Mouse (Mus musculus) T-cell, adult 2 months (primary cell): ENCODE results near the gene Runx3.

ENCODE experiments used
- DNase-seq: peaks from one replicate; pipeline ENCODE4 v3.0.0; 2022; ENCODE audit warnings: low spot score

Runx3 gene

GRCm38 (mm10) chr4:135151111-135151987, 30.9 kb downstream of the Runx3 start:
- DNase-seq = no peak

- peak; percentile 51 for DNase-seq
Observed at GRCm38 (mm10) chr4:135151988-135152594, 31.6 kb downstream of the Runx3 start.

DNA sequence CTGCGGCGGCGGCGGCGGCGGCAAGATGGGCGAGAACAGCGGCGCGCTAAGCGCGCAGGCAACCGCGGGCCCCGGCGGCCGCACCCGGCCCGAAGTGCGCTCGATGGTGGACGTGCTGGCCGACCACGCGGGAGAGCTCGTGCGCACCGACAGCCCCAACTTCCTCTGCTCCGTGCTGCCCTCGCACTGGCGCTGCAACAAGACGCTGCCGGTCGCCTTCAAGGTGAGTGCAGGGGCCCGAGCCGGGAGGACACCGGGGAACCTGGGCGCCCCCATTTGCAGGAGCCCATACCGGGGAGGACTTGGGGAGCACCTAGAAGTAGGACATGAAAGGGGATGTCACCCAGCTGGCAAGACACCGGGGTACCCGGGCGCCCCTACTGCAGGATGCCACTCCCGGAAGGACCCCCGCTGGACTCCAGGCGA, 32.4 kb downstream of the Runx3 start:
- DNase-seq = peak; percentile 51

DNA sequence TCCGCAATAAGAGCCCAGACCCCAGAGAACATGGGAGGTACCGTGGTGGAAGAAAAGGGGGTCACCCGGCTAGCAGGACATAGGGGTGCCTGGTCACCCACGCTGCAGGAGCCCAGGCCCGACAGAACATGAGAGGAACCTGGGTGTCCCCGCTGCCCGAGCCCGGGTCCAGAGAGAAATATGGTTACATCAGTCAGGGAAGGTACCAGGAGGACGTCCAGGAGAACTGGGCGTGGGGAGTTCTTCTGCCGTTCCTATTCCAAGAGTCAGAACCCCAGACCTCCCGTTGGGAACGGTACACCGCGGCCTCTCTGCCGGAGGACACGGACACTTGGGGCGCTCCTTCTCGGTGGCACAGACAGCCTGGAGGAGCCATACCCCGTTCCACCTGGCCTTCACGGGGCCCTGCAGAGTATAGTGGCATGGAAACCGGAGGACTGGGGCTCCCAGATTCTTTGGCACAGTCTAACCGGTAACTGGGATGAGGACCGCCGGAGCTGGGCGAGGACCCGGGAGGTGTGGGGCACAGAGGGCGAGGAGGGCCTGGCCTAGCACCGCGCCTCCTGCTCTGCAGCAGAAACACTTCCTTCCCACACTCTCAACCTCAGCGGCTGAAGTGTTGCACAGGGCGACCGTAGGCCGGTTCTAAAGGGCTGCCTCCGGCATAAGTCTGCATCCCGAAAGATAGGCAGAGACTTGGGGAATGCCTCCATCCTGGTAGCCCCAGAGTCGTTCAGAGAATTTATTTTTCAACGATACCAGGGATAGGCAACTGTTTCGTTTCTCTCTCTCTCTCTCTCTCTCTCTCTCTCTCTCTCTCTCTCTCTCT, 33.0 kb downstream of the Runx3 start:
- DNase-seq = peak; percentile 59

DNA sequence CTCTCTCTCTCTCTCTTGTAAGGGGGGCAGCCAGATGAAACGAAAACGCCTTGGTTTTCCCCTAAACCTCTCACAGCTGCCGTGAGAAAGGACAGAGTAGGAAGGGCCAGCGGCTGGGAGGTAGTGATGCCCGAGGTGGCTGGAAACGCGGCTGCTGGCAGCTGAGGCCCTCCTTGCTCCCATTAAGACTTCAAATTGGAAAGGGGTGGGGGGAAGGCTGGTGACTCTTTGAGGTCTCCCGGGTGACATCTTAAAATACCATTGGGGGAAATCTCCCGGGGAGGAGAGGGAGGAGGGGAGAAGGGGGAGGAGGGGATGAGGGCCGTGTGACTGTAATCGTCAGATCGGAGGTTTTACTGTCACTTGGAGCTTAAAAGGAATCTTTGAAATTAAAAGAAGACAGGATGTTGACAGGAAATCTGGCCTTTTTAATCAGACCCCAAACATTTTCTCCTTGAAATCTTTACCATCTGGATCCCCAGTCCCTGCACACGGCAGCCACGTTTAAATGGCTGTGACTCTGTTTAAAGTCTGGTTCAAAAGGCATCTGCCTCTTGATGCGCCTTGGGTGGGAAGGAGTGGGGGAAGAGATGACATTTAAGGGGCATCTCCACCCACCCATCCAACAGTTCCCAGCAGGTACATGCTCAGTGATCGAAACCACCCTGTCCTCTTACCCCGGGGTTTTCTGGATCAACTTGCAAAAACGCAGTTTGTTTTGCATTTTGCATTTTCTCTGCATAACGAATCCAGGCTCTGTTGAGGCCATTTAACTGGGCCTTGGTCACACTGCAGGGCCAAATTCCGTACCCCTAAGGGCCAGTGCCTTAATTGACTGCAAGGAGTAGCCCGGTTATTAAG, 33.9 kb downstream of the Runx3 start:
- DNase-seq = peak; percentile 62

- DNase-seq = peak; percentile 65
Observed at GRCm38 (mm10) chr4:135155106-135155800, 34.8 kb downstream of the Runx3 start.

DNA sequence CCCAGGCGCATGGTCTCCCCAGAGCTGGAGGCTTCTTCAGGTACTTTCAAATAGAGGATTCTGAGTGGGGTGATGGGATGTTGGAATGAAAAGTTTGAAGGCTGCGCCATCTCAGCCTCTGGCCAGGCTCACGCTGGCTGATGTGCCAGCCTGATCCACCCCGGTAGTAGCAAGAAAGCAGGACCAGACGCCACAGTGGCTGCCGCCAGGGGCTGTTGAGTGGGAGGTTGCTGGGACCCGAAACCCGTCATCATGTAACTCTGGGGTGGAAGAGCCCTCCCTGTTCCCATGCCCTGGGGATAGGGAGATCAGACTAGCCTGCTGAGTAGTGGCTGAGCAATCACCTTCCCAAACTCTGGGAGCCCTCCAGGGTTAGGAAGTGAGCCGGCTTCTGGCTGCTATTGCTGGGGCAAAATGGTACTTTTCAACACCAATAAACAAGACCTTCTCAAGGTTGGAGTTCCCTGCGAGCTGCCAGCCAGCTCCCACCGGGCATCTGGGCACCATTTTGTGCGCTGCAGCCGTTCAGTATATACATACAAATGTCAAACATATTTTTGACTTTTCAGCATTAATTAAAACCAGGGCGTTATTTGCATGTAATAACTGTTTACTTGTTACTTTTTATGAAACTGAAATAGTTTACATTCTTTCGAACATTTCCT, 35.5 kb downstream of the Runx3 start:
- no peak for DNase-seq

DNA sequence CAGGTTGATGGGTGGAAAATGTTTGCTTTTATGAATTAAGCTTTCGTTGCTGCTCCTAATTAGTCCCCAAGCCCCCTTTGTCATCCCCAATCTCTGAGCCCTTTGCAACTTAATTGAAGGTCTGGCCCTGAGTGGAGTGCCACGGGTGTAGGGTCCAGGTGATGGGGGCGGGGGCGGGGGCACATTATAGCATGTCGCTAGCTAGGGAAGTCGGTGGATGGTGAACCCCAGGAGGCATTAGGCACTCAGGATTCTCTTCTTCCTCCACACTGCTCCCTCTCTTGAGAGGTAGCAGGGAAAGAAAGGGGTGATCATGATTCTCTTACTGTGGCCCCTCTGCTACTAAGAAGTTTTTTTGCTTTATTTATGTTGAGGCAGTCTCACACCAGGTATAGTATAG, 36.1 kb downstream of the Runx3 start:
- DNase-seq = no peak

DNA sequence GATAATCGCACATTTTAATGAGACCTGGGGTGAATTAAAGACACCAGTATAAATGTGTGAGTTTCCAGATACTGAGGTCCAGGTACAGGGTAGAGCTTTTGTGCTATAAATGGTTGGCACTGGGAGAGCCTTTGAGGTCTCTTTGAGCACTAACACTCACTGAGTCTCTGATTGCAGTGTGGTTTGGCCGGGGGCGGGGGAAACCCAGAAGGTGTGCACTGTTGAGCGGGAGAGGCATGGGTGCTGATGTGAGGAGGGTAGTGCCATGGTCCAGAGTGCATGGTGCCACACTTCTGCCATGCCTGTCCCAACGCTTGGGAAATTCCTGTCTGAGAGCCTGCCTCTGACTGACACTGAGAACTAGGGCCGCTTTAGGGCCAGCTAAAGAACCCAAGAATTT, 36.9 kb downstream of the Runx3 start:
- DNase-seq = peak; percentile 70

- no peak for DNase-seq
Observed at GRCm38 (mm10) chr4:135158724-135159409, 38.4 kb downstream of the Runx3 start.

DNA sequence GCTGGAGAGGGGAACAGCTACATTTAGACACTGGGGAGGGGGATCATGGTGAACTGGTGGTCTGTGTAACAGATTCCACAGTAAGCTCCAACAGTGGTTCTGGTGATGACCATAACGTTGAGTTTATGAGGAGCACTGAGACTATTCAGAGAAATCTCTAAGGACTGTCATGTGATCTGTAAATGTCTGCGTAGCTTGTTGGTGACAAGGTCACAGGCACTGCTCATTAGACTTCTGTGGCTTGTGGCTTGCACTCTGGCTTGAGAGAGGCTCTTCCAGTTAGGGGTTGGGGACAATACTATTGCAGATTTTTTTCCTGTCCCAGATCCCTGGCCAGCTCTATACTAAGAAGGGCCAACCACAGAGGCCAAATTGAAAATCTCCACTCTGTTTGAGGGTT, 39.2 kb downstream of the Runx3 start:
- no peak for DNase-seq

DNA sequence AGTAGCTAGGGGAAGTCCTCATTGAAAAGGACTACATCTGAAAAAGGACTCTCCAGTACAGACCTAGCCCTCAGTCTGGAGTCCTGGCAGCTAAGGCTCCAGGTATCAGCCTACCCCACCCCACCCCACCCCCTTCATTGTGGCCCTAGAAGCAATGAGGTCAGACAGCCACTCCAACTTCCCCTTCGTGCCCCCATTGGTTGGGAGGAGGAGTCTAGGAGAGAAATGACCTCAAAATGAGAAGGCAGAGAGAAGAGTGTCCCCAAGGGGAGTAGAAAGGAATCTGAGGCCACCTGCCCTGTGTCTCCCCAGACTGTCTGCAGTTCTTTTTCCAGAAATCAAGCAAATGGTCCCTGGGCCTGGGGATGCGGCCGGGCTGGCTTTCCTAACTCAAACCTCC, 39.7 kb downstream of the Runx3 start:
- DNase-seq = no peak

DNA sequence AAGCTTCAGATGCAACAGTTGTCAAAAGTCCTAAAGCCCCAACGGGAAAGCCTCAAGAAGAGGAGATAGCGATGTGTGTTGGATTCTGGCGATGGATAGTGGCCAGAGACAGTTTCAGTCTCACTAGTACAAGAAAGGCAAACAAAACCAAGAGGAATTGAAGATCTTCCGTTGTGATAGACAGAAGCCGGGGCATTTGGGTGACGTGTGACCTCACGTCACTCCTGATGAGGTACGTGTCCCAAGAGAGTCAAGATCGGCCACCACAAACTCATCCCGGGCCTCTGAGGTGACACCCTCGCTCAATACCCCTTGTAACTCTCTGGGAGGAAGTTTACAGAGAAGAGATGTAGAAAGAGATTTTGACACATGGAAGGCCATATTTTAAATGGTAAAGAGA, 41.0 kb downstream of the Runx3 start:
- DNase-seq = no peak

- no peak for DNase-seq
Observed at GRCm38 (mm10) chr4:135165761-135166160, 45.3 kb downstream of the Runx3 start.

DNA sequence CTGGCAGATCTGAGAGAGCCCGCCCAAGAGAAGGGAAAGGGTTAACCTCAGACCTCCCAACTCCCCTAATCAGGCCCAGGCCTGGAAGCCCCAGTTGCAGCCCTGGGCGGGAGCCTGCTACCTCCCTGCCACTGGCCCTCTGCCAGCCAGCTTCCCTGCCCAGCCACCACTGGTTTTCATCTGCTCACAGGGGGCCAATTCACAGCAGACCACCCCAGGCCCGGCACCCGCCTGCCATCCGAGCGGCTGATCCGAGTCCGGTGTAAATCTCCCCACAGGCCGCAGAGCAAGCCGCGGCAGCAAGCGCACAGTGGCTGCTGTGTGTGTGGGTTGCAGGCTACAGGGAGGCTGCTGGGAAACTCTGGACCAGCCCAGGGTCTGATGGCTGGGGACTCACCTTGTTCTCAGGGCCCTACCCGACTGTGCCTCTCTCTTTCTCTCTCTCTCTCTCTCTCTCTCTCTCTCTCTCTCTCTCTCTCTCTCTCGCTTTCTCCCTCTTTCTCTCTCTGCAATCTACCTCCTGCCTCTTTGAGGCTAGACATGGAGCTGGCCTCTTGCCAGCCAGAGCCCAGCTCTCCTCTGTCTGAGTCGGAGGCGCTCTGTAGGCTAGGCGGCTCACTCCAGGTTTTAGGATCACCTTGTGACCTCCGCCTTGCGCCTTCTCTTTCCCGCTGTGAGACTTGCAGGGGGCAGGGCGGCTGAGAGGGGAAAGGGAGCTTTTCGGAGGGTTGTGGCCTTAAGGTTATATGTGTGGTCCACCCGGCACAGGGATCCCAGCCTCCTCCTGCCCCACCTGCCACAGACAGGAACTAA, 46.2 kb downstream of the Runx3 start:
- no peak for DNase-seq

DNA sequence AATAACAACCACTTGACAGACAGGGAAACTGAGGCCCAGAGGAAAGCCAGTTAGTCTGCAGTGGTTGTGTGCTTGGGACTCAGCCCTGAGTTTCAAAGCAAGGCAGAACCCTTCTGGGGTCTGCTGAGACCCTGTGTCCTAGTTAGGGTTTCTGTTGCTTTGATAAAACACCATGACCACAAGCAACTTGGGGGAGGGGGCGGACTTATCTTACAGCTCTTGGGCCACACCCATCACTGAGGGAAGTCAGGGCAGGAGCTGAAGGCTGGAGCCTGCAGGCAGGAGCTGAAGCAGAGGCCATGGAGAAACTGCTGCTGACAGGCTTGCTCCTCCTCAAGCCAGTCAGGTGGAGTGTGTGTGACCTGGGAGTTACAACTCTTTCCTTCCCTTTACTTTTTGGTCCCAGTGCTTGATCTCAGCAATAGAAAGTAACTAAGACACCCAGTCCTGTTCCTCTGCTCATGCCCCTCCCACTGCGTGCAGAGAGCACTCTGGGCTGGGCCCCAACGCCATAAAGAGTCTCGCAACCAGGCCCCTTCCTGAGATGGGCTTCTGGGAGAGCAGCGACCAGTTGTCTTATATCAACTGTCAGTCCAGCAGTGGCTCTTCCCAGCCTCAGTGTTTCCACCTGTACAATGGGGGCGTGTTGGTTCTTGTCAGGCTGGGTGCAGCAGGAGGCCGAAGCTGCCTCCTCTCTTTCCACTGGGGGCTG, 47.5 kb downstream of the Runx3 start:
- no peak for DNase-seq

DNA sequence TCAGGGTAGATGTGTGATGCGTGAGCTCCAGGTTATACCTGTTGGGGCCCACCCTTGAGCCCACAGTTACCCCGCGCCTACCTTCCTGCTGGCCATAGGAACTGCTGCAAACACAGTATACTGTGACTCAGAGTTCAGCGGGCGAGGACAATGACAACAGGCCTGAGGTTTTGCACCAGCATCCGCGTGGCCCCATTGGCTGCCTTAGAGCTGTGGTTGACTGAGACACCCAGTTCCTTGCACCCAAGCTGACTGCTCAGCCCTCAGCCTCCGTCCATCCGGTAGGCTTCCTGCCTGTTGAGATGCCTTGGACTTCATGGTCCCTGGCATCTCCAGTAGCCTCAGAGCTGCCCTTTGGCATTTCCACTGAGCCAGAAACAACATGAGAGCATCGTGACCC, 48.6 kb downstream of the Runx3 start:
- no peak for DNase-seq

DNA sequence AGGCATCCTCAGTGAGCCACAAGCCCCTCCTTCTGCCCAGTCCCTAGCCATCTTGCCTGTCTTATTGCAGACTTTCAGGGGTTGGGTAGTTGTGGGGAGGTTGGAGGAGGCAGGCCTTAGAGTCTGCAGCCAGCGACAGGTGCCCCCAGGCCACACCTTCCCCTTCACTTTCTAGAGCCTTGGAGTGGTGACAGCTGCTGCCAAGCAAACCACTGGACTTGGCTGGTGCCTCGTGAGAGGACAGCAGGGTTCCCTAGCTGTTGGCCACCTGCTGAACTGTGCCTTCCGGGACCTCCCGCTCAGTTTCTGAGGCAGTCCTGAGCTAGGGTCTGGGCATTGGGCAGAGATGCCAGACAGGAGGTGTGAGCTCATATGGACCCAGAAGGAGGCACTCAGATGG, 49.0 kb downstream of the Runx3 start:
- no peak for DNase-seq
